Mouse (Mus musculus): ENCODE measurements around the gene Gm49395. TPM values are rescaled to one million over a fixed set of nuclear protein-coding genes. Genes with fewer than 3 reads are reported as not detected.

Gm49395 gene
- polyA plus RNA-seq, 1 experiment, result 1.1 TPM

DNA sequence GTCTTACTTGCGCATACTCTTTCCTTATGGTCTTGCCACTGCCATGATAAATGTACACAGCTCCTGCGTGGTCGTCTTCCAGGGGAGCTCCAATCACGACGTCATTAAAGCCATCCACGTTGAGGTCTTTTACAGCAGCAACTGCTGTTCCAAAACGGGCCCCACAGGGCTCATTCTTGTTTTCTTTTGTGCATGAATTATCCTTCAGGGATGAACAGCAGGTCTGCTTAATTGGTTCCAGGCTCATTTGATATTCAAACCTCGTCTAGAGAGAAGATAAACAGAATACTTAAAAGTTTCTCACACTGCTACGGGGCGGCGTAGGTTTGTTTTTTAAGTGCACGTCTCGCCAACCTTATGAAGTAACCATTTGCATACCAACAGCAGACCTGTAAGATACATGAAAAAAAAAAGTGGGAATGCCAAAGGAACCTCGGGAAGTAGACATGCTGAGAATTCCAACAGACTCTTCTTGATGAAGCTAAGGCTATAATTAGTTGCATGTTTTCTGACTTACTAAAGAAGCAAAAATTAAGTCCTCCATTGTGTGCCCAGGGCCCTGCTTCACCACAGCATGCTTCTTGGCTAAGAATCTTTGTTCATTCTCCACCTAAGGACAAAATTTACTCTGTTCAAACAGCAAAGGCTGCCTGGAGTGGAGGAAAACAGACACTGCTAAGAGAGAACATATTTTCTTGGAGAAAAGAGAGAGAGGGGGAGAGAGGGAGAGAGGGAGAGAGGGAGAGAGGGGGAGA lies 109.3 kb downstream of the Gm49395 start:
- no peaks in the 10 kb centered on the region for H3K9me3 ChIP-seq (ENCODE audit: control insufficient read depth, low read length)
- H3K36me3 ChIP-seq (ENCODE audit: control insufficient read depth), result no peaks in the 10 kb centered on the region
- no peaks in the 10 kb centered on the region for H3K27me3 ChIP-seq (ENCODE audit: control insufficient read depth)
- no peak overlapping the region for H3K4me3 ChIP-seq (replicated peaks)
- no peaks in the 10 kb centered on the region for H3K4me1 ChIP-seq (ENCODE audit: control insufficient read depth)
- no peak for TF ChIP-seq TAL1 (IDR thresholded peaks at IDR 0.05; ENCODE audit: low read length)
- TF ChIP-seq GATA1 (IDR thresholded peaks at IDR 0.05; ENCODE audit: low read length), result no peak

GRCm38 (mm10) chr13:114987668-114988067 lies 114.1 kb downstream of the Gm49395 start:
- Histone ChIP-seq H3K27me3 (ENCODE audit: control insufficient read depth) (no peaks in the 10 kb centered on the region), H3K9me3 (ENCODE audit: control insufficient read depth, low read length) (no peaks in the 10 kb centered on the region), H3K4me3 (replicated peaks) (no peak overlapping the region), H3K36me3 (ENCODE audit: control insufficient read depth) (no peaks in the 10 kb centered on the region), H3K4me1 (ENCODE audit: control insufficient read depth) (no peaks in the 10 kb centered on the region)
- no peak for TF ChIP-seq TAL1 (IDR thresholded peaks at IDR 0.05; ENCODE audit: low read length)
- no peak for TF ChIP-seq GATA1 (IDR thresholded peaks at IDR 0.05; ENCODE audit: low read length)

DNA sequence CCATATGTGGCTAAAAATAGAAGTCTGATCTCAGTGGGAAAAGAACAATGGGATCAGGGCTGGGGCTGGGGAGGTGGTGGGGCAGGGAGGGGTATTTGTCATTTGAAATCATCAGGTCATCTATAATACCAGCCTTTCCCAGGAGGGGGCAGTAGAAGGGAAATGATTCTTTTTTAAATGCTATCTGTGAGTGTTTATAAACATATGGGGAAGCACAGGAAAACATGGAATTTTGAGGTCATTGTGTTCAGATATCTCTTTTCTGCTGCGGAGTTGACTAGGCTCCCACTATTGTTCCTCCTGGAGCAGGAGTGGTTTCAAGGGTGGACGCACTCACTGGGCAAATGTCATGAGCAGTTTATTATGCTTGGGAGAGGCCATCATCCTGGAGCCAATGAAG lies 114.6 kb downstream of the Gm49395 start:
- H3K36me3 ChIP-seq (ENCODE audit: control insufficient read depth), result no peaks in the 10 kb centered on the region

More for the DNA sequence above, 114.6 kb downstream of the Gm49395 start:
- no peaks in the 10 kb centered on the region for H3K9me3 ChIP-seq (ENCODE audit: control insufficient read depth, low read length)
- no peak for TF ChIP-seq TAL1 (IDR thresholded peaks at IDR 0.05; ENCODE audit: low read length)
- TF ChIP-seq GATA1 (IDR thresholded peaks at IDR 0.05; ENCODE audit: low read length), result no peak
- no peak overlapping the region for H3K4me3 ChIP-seq (replicated peaks)
- H3K27me3 ChIP-seq (ENCODE audit: control insufficient read depth), result no peaks in the 10 kb centered on the region
- H3K4me1 ChIP-seq (ENCODE audit: control insufficient read depth), result no peaks in the 10 kb centered on the region

Other genes starting within 250 kb of the Gm49395 start
- gene Itga2, start 169.8 kb downstream of the Gm49395 start, polyA plus RNA-seq (2012), result not detected in 2 replicates
- gene Pelo, start 11.7 kb downstream of the Gm49395 start, polyA plus RNA-seq (2012), result 6.4 and 7.5 TPM in 2 replicates
- gene Itga1, start within 50 bp of the Gm49395 start, polyA plus RNA-seq (2012), result not detected in 2 replicates